In genomic region chr3:73065823-73066755, GRCm38 (mm10) we compare ENCODE assay signal across 8 mouse cellular contexts. TPM values are rescaled to one million over a fixed set of nuclear protein-coding genes. Genes with fewer than 3 reads are reported as not detected.
DNase-seq lines count a peak whose midpoint lies in the region; ATAC-seq and TF ChIP-seq lines count a peak whose summit lies in the region.

No protein-coding gene starts in this region.

- WGBS in forebrain, embryonic 14.5 days = 10% methylated on average over 20 of the region's 20 CpGs
- WGBS in hindbrain, embryonic 14.5 days = 11% methylated on average over 20 of the region's 20 CpGs
- WGBS in small intestine, adult 2 months = 11% methylated on average over 20 of the region's 20 CpGs

- peak overlapping the region; percentile 45 for H3K4me2 ChIP-seq in forebrain, embryonic 14.5 days (ENCODE audit: low read length)
- peak overlapping the region; percentile 44 for H3K4me2 ChIP-seq in hindbrain, embryonic 14.5 days (replicated peaks)

- peak; percentile 10 to 50 (median 46); a peak in 5 of 6 replicates for TF ChIP-seq CTCF in MEL (IDR thresholded peaks at IDR 0.05 in 2 of 3, conservative IDR thresholded peaks at IDR 0.05 in 1 of 3; ENCODE audit: control insufficient read depth in 1 of 3, insufficient read depth in 1 of 3, low read depth in 2 of 3, low read length in 3 of 3, poor library complexity in 1 of 3, severe bottlenecking in 1 of 3)
- TF ChIP-seq CTCF in small intestine, adult 2 months (IDR thresholded peaks at IDR 0.05; ENCODE audit: extremely low read depth, insufficient read length, insufficient replicate concordance, low read depth, low read length) = peak; percentile 68; the same call in 1 of the 2 replicates

- H3K4me1 ChIP-seq in MEL (ENCODE audit: control insufficient read depth in 1 of 2, insufficient read depth in 2 of 2, low read length in 2 of 2) = no peaks in the 10 kb centered on the region
- no peaks in the 10 kb centered on the region; the same call in 1 of the 2 replicates for H3K4me1 ChIP-seq in forebrain, embryonic 14.5 days (ENCODE audit: control insufficient read depth, insufficient read depth, low read length)
- H3K4me1 ChIP-seq in hindbrain, embryonic 14.5 days (replicated peaks; ENCODE audit: control insufficient read depth, insufficient read depth, low read length) = no peaks in the 10 kb centered on the region
- no peaks in the 10 kb centered on the region for H3K4me1 ChIP-seq in small intestine, adult 2 months (ENCODE audit: control insufficient read depth, insufficient read depth, insufficient read length, low read length)

- no peaks in the 10 kb centered on the region for H3K27me3 ChIP-seq in MEL (ENCODE audit: control insufficient read depth in 1 of 2, insufficient read depth in 2 of 2, low read length in 2 of 2)
- H3K27me3 ChIP-seq in forebrain, embryonic 14.5 days (replicated peaks; ENCODE audit: control insufficient read depth, insufficient read depth, low read length) = no peaks in the 10 kb centered on the region
- H3K27me3 ChIP-seq in hindbrain, embryonic 14.5 days (ENCODE audit: control insufficient read depth, insufficient read depth, low read length) = no peaks in the 10 kb centered on the region
- H3K27me3 ChIP-seq in small intestine, adult 2 months (ENCODE audit: control insufficient read depth, insufficient read depth, low read length) = no peaks in the 10 kb centered on the region

- no peak overlapping the region for H3K4me3 ChIP-seq in MEL (ENCODE audit: control insufficient read depth in 1 of 2, insufficient read depth in 1 of 2, low read depth in 2 of 2, low read length in 2 of 2)
- peak overlapping the region; percentile 30 for H3K4me3 ChIP-seq in forebrain, embryonic 14.5 days (ENCODE audit: low read depth, low read length)
- H3K4me3 ChIP-seq in hindbrain, embryonic 14.5 days (replicated peaks; ENCODE audit: low read length) = peak overlapping the region; percentile 29
- peak overlapping the region; percentile 40 for H3K4me3 ChIP-seq in small intestine, adult 2 months (ENCODE audit: low read depth, low read length)

- H3K9me3 ChIP-seq in MEL (replicated peaks; ENCODE audit: insufficient read depth, low read length) = no peaks in the 10 kb centered on the region
- no peaks in the 10 kb centered on the region for H3K9me3 ChIP-seq in forebrain, embryonic 14.5 days (replicated peaks; ENCODE audit: control insufficient read depth, low read length)
- no peaks in the 10 kb centered on the region for H3K9me3 ChIP-seq in hindbrain, embryonic 14.5 days (ENCODE audit: control insufficient read depth, low read length)

- no peaks in the 10 kb centered on the region for H3K36me3 ChIP-seq in MEL (ENCODE audit: control insufficient read depth in 1 of 2, insufficient read depth in 2 of 2, low read length in 2 of 2)
- H3K36me3 ChIP-seq in forebrain, embryonic 14.5 days (ENCODE audit: control insufficient read depth, insufficient read depth, low read length) = no peaks in the 10 kb centered on the region
- H3K36me3 ChIP-seq in hindbrain, embryonic 14.5 days (replicated peaks; ENCODE audit: control insufficient read depth, insufficient read depth) = no peaks in the 10 kb centered on the region
- H3K36me3 ChIP-seq in small intestine, adult 2 months (ENCODE audit: control insufficient read depth, insufficient read depth, low read length) = no peaks in the 10 kb centered on the region

- no peak for TF ChIP-seq EP300 in MEL (IDR thresholded peaks at IDR 0.05; ENCODE audit: low read depth in 1 of 2, low read length in 2 of 2)

- no peak overlapping the region for H3K27ac ChIP-seq in MEL (ENCODE audit: control insufficient read depth, low read depth, low read length)
- no peak overlapping the region for H3K27ac ChIP-seq in forebrain, embryonic 14.5 days (ENCODE audit: low read depth, low read length)
- H3K27ac ChIP-seq in hindbrain, embryonic 14.5 days = peak overlapping the region; percentile 20; the same call in 1 of the 2 replicates
- no peak overlapping the region for H3K27ac ChIP-seq in small intestine, adult 2 months (ENCODE audit: insufficient read depth, low read depth, low read length)

- ATAC-seq in cerebellum, adult (ENCODE audit: insufficient number of reproducible peaks, low FRiP score, low TSS enrichment) = peak; percentile 90
- peak; percentile 88 for ATAC-seq in forebrain, embryonic 14.5 days
- peak; percentile 90 for ATAC-seq in hindbrain, embryonic 14.5 days (ENCODE audit: low FRiP score)
- ATAC-seq in megakaryocyte progenitor cell, adult 5-6 weeks (replicated peaks; ENCODE audit: poor library complexity) = peak; percentile 93
- ATAC-seq in monocyte, adult 5-6 weeks (replicated peaks; ENCODE audit: insufficient number of reproducible peaks, low FRiP score, low TSS enrichment, poor library complexity, severe bottlenecking) = no peak

- H3K9ac ChIP-seq in MEL (ENCODE audit: control insufficient read depth, low read depth, low read length, poor library complexity, severe bottlenecking) = no peak overlapping the region
- peak overlapping the region; percentile 55 for H3K9ac ChIP-seq in forebrain, embryonic 14.5 days (ENCODE audit: low read length)
- H3K9ac ChIP-seq in hindbrain, embryonic 14.5 days = peak overlapping the region; percentile 51

- DNase-seq in MEL (ENCODE audit: low read depth, low spot score) = peak; percentile 4
- DNase-seq in forebrain, embryonic 14.5 days (ENCODE audit: low spot score) = peak; percentile 84
- peak; percentile 90 for DNase-seq in hindbrain, embryonic 14.5 days (ENCODE audit: low spot score)
- peak; percentile 45 to 83 for DNase-seq in left cerebral cortex, adult 8-10 months (ENCODE audit: low spot score in 2 of 2)

- no peak for TF ChIP-seq POLR2A in MEL (IDR thresholded peaks at IDR 0.05; ENCODE audit: control insufficient read depth in 1 of 2, insufficient read depth in 1 of 2, low read depth in 1 of 2, low read length in 2 of 2, poor library complexity in 1 of 2)
- no peak for TF ChIP-seq POLR2A in small intestine, adult 2 months (IDR thresholded peaks at IDR 0.05; ENCODE audit: low read depth, low read length)

- no peaks in the 10 kb centered on the region for H3K79me2 ChIP-seq in MEL (ENCODE audit: control insufficient read depth, insufficient read depth, low read length, poor library complexity)

- TF ChIP-seq RAD21 in MEL (IDR thresholded peaks at IDR 0.05; ENCODE audit: low read depth, low read length) = peak; percentile 22

TF ChIP-seq in MEL, 35 proteins besides CTCF, POLR2A, EP300 and RAD21:
- TF ChIP-seq CHD2 (IDR thresholded peaks at IDR 0.05; ENCODE audit: low read length) (no peak), ZC3H11A (IDR thresholded peaks at IDR 0.05; ENCODE audit: low read depth, low read length) (0 out of 2 replicates have a peak, but pooled peaks have one; percentile 10), SMC3 (IDR thresholded peaks at IDR 0.05; ENCODE audit: low read depth, low read length) (peak; percentile 61)

RNA-seq across cellular contexts. Expression of gene Slitrk3, which starts 8.5 kb away (rescaled TPM):
- total RNA-seq in MEL (2012; rRNA removed) = not detected in 2 replicates
- not detected for polyA plus RNA-seq in MEL (2012; ENCODE audit: insufficient read depth in 1 of 2, insufficient read length in 2 of 2, low read depth in 1 of 2, low replicate concordance in 2 of 2, missing spikeins in 1 of 2)
- polyA plus RNA-seq in forebrain, embryonic 14.5 days (2014; fragmentation: Nextera tagmentation; extraction: Ambion mirVana) = 4.4 and 5.8 TPM in 2 replicates
- 11.9 and 14.2 TPM in 2 replicates for polyA plus RNA-seq in hindbrain, embryonic 14.5 days (2014; fragmentation: Nextera tagmentation; extraction: Ambion mirVana)
- total RNA-seq in left cerebral cortex, adult 8-10 months (2022) = 10 to 100 TPM; 56.2 to 68.8 (median 61.0) TPM
- not detected in 2 replicates for total RNA-seq in megakaryocyte progenitor cell, adult 5-6 weeks (2015)
- total RNA-seq in megakaryocyte progenitor cell, adult 5-6 weeks (2017) = not detected in 2 replicates
- polyA plus RNA-seq in small intestine, adult 2 months (2012; rRNA removed) = 0.15 and 0.43 TPM in 2 replicates
- total RNA-seq in monocyte, adult 5-6 weeks (2017) = not detected in 3 replicates

Comparison
In these comparisons a context has a peak if more than half of its experiments do, and no peak if none do; other contexts are left out.
1. DNase-seq: peak in every context shown above with its lines; median percentile 90 in hindbrain, embryonic 14.5 days; 84 in forebrain, embryonic 14.5 days; 64 in left cerebral cortex, adult 8-10 months; 4 in MEL.
2. H3K4me3 ChIP-seq: peak in forebrain, embryonic 14.5 days (single experiment), hindbrain, embryonic 14.5 days (single experiment) and small intestine, adult 2 months (single experiment); none in MEL (0 of 2).
3. RNA of gene Slitrk3, which starts 8.5 kb away (total RNA-seq): 56.2 to 68.8 TPM in left cerebral cortex, adult 8-10 months; not detected in MEL, not detected in megakaryocyte progenitor cell, adult 5-6 weeks and not detected in monocyte, adult 5-6 weeks; every median in the first group is over 10 times any median in the second.